ENCODE assay signal across 24 mouse cellular contexts in genomic region chr9:89270376-89270775, GRCm38 (mm10). TPM values are rescaled to one million over a fixed set of nuclear protein-coding genes. Genes with fewer than 3 reads are reported as not detected.
DNase-seq lines count a peak whose midpoint lies in the region; ATAC-seq lines count a peak whose summit lies in the region.
"Had no signal": no experiment of that assay in that cellular context is flagged by ENCODE, and none has a peak within 500 bp of the region (broad histone marks: within the 10 kb centered on the region; RNA-seq: fewer than 3 reads in every experiment).

No protein-coding gene starts in this region.

- no peaks in the 10 kb centered on the region for H3K27me3 ChIP-seq in midbrain, embryonic 10.5 days (ENCODE audit: low read depth, poor library complexity, severe bottlenecking)
- H3K27me3 ChIP-seq: forebrain, embryonic 13.5 days; hindbrain, embryonic 13.5 days; limb, embryonic 12.5 days; lung, embryonic 15.5 days; midbrain, embryonic 12.5 days; neural tube, embryonic 13.5 days; Patski; stomach, embryonic 15.5 days had no signal

- intact Hi-C loops in heart, postnatal 10 days (cut with DNase I), result no loop called here

- H3K4me3 ChIP-seq in midbrain, embryonic 10.5 days, result no peak overlapping the region
- H3K4me3 ChIP-seq: forebrain, embryonic 13.5 days; hindbrain, embryonic 13.5 days; limb, embryonic 12.5 days; lung, embryonic 15.5 days; midbrain, embryonic 12.5 days; neural tube, embryonic 13.5 days; stomach, embryonic 15.5 days had no signal

- WGBS in midbrain, embryonic 10.5 days, result 77% methylated on average over 2 of the region's 2 CpGs

- peak; percentile 78 for DNase-seq in heart, adult 11 months
- DNase-seq in heart, postnatal 10 days, result no peak
- peak; percentile 36 to 51 for DNase-seq in cerebellum, adult 18-20 months
- DNase-seq in cerebellum, postnatal 10 days, result peak; percentile 30 to 36
- no peak for DNase-seq in spleen, postnatal 4 days (ENCODE audit: low spot score in 2 of 2)
- DNase-seq in midbrain, embryonic 10.5 days (ENCODE audit: low spot score), result no peak
- DNase-seq: adrenal gland, postnatal 10 days; gastrocnemius, postnatal 14 days; heart, adult 18-20 months; heart, postnatal 4 days; kidney, adult 9 months; kidney, postnatal 14 days; layer of hippocampus, adult 9-11 months; thymus, postnatal 14 days had no signal

- no peaks in the 10 kb centered on the region for H3K9me3 ChIP-seq in midbrain, embryonic 10.5 days (replicated peaks)
- H3K9me3 ChIP-seq: forebrain, embryonic 13.5 days; hindbrain, embryonic 13.5 days; limb, embryonic 12.5 days; lung, embryonic 15.5 days; midbrain, embryonic 12.5 days; stomach, embryonic 15.5 days had no signal

- H3K27ac ChIP-seq in midbrain, embryonic 10.5 days (replicated peaks), result no peak overlapping the region
- H3K27ac ChIP-seq: forebrain, embryonic 13.5 days; hindbrain, embryonic 13.5 days; limb, embryonic 12.5 days; lung, embryonic 15.5 days; midbrain, embryonic 12.5 days; neural tube, embryonic 13.5 days; stomach, embryonic 15.5 days had no signal

- no peak for ATAC-seq in frontal cortex, adult (ENCODE audit: low TSS enrichment)
- ATAC-seq: forebrain, embryonic 13.5 days; intestine, embryonic 16.5 days; Patski had no signal

- no peaks in the 10 kb centered on the region for H3K4me1 ChIP-seq in midbrain, embryonic 10.5 days
- H3K4me1 ChIP-seq: forebrain, embryonic 13.5 days; hindbrain, embryonic 13.5 days; limb, embryonic 12.5 days; lung, embryonic 15.5 days; midbrain, embryonic 12.5 days; stomach, embryonic 15.5 days had no signal

- no peaks in the 10 kb centered on the region for H3K36me3 ChIP-seq in midbrain, embryonic 10.5 days
- H3K36me3 ChIP-seq: hindbrain, embryonic 13.5 days; limb, embryonic 12.5 days; lung, embryonic 15.5 days; midbrain, embryonic 12.5 days; neural tube, embryonic 13.5 days; stomach, embryonic 15.5 days had no signal

RNA-seq across cellular contexts. Expression of gene Mthfs, which starts 59.9 kb away (rescaled TPM):
- 10 to 100 TPM; 17.6 TPM for total RNA-seq in heart, postnatal 10 days (2021)
- polyA plus RNA-seq in midbrain, embryonic 10.5 days (2016; fragmentation: Nextera tagmentation; extraction: Ambion mirVana), result 14.4 and 14.5 TPM in 2 replicates

Comparison
In these comparisons a context has a peak if more than half of its experiments do, and no peak if none do; other contexts are left out.
1. DNase-seq: peak in heart, adult 11 months (single experiment), cerebellum, adult 18-20 months (2 of 2) and cerebellum, postnatal 10 days (2 of 2); none in heart, postnatal 10 days (0 of 2), spleen, postnatal 4 days (0 of 2) and midbrain, embryonic 10.5 days (single experiment).